Mouse (Mus musculus) heart, postnatal 25 days (tissue): Measurements from ENCODE around the gene Rab11a. TPM values are rescaled to one million over a fixed set of nuclear protein-coding genes. Genes with fewer than 3 reads are reported as not detected.
"Not testable (repeated sequence)": the region's sequence is repeated elsewhere in the genome, so short reads cannot be mapped to it uniquely, and the experiment has no call there.

ENCODE experiments used
- DNase-seq: peaks from one replicate; pipeline ENCODE4 v3.0.0; 2022; ENCODE audit warnings: low spot score
- intact Hi-C: fragments of 180-260 bp; cut with DNase I; formaldehyde crosslinking; loops from one replicate; pipeline ENCODE4 v1.15.1; 2025
- total RNA-seq, 2 experiments: library from RNA; stranded (reverse); gene quantifications; 2 replicates each; pipeline ENCODE4 v1.2.3; 2021

The Rab11a gene
- total RNA-seq, 2 experiments from 2014 or later: 170 to 191 TPM

DNA sequence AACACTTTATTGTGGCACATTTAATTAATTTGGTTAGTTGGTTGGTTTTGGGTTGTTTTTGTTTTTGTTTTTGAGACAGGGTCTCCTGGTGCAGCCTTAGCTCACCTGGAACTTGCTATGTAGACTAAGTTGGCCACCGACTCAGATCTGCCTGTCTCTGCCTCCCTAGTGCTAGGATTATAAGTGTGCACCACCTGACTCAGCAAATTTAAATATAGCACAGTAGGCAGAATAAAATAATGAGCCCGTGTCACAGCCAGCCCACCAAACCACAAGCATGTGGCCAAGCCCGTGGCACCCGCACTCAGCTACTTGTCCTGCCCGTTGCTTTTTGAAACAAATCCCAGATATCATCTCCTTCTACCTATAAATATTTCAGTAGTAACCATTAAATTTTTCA is 15.0 kb upstream of the Rab11a start:
- no peak for DNase-seq
- intact Hi-C loops: no loop called here

DNA sequence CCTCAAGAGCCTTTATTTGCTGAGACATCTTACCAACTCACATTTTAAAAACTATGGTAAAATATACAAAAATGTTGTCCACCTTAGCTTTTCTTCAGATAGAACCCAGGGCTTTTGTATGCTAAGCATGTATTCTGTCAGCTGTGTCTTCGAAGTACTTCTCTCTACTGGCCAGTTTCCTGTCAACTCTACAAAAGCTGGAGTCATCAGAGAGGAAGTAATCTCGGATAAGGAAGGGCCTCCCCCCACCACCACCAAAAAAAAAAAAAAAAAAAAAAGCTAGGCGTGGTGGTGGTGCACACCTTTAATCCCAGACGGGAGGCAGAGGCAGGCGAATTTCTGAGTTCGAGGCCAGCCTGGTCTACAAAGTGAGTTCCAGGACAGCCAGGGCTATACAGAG is 11.8 kb upstream of the Rab11a start:
- DNase-seq: no peak
- intact Hi-C loops: no loop called here

DNA sequence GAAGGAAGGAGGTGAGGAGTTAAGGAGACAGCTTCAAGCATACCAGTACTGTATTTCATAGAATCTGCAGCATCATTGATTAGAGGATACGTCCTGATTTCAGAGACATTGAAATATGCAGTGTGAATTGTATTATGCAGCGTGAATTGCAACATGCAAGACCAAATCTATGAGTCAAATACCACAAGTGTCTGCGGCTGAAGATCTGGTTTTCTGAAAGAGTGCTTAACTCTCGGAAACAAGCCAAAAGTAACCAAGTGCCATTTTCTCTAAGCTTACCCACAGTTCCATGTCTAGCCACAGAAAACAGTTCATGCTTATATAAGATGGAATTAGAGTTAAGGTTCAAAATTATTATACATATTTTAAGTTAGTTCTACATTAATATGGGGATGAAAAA is 10.2 kb upstream of the Rab11a start:
- DNase-seq: no peak
- intact Hi-C loops: no loop called here

DNA sequence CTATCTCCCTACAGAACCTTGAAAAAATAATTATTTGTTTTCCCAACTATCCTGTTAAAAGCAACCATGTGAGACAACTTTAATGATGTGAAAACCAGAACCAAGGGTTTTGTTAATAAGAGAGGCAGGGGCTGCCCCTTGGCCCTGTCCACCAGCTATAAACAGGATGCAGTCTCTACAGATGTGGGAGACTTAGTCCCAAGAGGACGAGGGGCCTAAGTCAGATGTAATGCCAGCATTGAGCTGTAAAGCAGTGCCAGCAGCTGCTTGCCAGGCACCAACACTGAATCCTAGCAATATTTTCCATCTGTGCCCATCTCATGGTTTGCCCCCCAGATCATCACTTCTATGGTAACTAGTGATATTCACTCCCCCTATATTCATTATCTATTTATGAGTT is 4.9 kb upstream of the Rab11a start:
- no peak for DNase-seq
- intact Hi-C loops: no loop called here

DNA sequence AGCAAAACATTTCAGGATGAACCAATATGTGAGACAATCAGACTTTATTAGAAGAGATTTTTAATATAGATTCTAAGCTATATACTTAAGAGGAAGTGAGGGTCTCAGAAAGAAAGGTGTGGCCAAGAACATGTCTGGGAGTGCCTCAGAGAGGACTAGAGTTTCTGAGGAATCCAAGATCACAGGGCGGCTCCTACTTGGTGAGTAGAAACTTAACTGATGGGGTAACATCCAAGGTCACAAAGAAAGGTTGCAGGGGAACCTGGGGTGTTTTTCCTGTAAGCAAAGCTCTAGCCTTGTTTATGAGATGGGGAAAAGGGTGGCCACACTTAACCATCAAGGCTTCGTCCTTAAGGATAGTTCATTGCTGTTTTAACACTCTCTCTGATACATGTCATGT is 1.4 kb upstream of the Rab11a start:
- no peak for DNase-seq
- intact Hi-C loops: loop anchor here (5.0 kb wide), 1 partner anchor 73 kb away; the partner anchor contains the start of gene Dennd4a

DNA sequence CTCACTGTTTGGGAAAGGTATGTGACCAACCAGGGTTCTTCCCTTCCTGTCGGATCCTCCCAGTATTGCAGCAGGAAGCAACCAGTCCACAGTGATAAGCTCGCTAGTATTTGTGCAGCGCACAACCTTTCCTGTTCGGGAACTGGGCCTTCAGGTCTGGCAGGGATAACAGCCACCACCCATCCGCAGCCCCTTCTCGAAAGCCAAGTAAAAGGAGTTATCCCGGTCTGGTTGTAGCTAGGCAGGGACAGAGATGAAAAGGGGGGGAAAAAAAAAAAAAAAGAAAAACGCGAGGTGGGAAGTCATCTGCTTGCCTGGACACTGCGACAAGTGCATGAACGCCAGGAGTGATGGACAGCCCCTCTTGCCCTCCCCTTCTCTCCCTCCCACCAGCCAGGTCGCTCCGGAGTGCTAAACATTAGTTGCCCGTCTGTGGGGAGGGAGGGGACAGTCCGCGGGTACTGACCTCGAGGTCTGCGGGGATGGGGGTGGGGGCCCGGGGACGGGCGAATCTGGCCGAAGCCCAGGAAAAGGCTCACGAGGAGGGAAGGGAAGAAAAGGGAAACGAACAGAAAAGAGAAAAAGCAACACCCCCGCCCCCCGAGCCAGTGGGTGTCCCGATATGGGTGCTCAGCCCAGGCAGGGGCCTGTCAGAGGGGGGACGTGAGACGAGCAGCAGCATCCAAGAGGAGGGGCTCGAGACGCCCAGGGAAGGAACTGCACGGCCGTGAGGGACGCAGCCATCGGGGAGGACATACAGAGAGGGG is 736 bp downstream of the Rab11a start:
- intact Hi-C loops: loop anchor here (5.0 kb wide), 1 partner anchor 75 kb away; the partner anchor contains the start of gene Dennd4a
- peak; percentile 77 for DNase-seq

DNA sequence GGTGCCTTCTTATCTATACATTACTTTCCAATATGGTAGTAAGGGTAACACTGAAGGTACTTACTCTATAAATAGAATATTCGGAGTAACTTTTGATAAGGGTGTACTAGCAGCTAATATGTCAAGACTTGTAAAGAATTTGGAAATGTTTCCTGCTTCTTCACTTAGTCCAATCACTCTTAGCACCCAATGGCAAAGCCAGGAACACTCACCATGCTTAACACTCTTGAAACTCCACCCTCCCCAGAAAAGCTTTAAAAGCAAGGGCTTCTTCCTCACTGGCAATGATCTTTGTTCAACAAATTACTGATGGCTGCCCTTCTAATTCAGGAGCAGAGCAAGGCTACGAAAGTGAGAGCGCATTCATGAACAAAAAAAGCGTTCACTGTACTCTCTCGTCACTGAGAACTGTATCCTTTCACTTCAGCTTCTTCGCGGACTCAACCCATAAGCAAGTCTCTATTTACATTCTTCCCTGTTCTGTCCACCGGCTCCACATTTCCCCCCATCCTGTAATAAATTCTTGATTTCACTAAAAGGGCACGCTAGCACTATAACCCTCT is 1.4 kb downstream of the Rab11a start:
- intact Hi-C loops: loop anchor here (5.0 kb wide), 1 partner anchor 76 kb away; the partner anchor contains the start of gene Dennd4a

DNA sequence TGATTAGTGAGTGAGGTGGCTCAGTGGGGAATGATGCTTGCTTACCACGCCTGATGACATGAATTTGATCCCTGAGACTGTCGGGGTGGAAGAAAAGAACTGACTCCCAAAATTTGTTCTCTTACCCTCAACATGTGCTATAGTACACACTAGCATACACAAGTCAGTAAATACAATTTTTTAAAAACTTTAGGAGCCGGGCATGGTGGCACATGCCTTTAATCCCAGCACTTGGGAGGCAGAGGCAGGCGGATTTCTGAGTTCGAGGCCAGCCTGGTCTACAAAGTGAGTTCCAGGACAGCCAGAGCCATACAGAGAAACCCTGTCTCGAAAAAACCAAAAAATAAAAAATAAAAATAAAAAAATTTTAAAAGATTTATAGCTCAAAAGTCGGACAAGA is 2.6 kb downstream of the Rab11a start:
- intact Hi-C loops: loop anchor here (5.0 kb wide), 1 partner anchor 77 kb away; the partner anchor contains the start of gene Dennd4a
- DNase-seq: not testable (repeated sequence)

More for the DNA sequence above, 1.4 kb downstream of the Rab11a start:
- no peak for DNase-seq

DNA sequence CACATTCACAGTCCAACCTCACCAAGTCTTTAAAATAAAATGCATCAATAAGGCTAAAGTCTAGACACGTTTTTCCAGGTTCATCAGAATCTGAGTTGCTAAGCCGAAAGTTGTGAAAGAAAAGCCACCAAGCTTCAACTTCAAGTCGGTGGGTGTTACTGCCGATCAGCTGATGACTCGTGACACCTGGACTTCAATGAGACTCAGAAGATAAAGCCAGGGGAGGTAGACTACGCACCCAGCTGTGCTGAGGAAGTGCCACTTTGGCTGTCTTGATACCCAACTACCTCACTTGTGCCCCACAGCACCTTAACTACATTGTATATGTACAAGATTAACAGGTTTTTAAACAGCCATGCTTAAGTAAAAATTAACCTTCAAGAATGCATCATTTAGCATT is 3.4 kb downstream of the Rab11a start:
- intact Hi-C loops: no loop called here
- DNase-seq: no peak

DNA sequence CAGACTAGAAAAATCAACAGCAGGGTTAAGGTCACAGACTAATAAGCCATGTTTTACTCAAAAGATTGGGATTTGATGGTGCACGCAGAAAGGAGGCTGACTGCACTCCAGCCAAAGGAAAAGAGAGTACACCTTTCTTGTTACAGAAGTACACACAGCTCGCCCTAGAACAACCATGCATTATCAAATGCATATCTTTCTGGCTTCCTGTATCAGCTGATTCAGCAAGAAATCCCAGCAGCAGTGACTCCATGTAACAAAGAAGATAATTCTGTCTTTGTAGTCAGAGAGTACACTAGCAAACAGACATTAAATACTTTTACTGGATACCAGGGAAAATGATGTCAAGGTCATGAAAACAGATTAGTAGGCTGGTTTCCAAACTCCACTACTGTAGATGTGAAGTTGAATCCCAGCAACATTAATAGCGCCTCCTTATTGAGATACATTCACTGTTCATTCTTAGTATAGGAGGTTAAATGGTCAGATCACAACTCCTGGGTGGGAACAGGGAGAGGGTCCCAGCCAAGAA is 6.5 kb downstream of the Rab11a start:
- no peak for DNase-seq
- intact Hi-C loops: no loop called here

DNA sequence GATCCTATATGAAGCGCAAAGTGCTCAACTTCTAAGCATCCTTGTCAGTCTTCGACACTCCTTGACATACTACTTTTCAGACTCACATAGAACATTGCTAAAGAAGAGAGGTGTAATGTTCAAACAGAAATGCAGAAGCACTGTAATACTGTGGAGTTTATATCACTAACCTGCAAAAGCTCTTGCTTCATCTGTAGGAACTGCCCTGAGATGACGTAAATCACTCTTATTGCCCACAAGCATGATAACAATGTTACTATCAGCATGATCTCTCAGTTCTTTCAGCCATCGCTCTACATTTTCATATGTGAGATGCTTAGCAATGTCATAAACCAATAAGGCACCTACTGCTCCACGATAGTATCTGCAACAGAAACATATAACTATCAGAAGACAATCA is 11.1 kb downstream of the Rab11a start:
- no peak for DNase-seq
- intact Hi-C loops: no loop called here

DNA sequence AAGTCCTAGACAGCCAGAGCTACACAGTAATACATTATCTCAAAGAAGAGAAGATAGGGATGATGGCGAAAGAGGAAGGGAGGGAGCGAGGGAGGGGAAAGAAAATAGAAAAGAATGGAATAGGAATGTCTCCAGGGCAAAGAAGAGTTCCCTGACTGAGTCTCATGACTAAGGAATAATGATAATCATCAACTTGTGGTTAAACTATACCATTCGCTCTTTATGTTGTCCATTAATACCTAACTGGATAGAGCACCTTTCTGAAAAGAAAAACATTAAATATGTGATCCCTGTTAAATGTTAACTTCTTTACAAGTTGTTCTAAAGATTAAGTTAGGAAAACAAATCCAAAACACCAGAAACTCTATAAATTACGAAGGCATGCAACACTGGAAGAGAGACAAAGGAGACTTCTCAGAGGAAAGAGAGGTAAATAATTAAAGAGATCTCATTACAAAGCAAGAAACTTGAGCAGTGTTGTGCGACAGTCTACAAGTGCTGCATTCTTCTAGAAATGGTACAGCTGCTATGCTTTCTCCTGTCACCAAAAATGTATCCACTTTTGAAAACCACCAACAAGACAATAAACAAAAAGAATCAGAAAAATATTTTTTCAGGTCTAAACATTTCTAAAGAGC is 17.9 kb downstream of the Rab11a start:
- intact Hi-C loops: no loop called here
- DNase-seq: no peak

DNA sequence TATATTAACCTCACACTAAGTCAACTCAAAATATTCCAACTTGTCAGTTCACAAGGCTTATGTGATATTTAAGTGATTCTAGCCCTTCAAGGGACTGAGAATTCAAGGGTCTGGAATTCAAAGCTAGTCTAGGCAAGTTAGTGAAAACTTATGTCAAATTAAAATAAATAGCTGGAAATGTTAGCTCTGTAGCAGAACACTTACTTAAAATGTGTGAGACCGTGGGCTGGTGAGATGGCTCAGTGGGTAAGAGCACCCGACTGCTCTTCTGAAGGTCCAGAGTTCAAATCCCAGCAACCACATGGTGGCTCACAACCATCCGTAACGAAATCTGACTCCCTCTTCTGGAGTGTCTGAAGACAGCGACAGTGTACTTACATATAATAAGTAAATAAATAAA is 27.3 kb downstream of the Rab11a start:
- DNase-seq, intact Hi-C loops: not testable (repeated sequence)

DNA sequence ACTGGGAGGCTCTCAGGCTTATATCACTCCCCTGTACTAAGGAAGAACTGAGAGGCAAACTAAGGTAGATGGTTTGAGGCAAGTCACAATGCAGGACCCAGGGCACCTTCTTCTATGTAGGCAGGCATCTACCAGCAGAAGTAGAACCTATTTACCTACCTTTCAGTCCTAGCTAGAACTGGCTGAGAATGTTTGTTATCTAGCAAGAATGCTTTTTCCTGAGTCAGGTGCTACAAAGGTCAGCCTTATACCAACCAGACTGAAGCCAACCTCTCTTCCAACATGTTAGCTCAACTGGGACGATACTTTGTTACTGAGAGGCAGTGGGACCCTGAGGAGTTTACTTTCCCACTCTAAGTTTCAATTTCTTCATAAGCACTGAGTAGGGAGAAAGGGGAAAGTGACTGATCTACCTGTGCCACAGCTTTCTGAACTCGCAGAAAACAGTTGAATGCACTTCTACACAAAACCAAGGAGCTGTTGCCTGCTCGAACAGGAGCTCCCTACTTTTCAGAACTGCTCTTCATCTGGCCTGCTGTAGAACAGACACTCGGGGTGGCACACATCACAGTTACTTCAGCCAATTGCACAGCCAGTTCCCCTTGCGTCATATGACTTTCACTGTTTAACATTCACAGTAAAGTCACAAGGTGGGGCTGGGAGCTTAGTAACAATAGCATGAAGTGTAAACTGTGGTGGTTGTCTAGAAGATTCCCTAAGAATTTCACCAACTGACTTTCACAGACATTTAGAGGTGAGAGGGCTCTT is 33.3 kb downstream of the Rab11a start:
- intact Hi-C loops: no loop called here
- DNase-seq: no peak

DNA sequence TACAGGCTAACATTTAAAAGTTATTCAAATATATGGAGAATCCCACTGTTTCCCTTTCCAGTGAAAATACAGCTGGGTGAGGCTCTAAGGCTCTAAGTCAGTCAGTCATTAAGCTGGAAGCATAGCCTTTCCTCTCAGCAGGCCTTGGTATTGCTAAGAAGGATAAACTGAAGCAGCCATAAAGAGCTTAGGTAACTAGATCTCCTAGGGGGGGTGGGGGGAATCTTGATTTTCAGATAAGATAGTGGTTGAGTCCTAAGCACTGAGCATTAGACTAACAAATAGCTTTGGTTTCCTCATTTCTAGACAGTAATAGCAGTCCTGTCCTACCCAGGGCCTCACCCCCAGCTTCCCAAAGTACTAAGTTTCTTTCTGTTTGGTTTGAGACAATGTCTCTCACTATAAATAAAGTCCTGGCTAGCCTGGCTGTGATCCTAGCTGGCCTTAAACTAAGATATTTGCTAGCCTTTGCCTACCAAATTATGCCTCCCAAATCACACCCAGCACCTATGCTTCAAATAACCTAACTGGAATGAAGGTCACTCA is 34.1 kb downstream of the Rab11a start:
- intact Hi-C loops: no loop called here
- DNase-seq: no peak

DNA sequence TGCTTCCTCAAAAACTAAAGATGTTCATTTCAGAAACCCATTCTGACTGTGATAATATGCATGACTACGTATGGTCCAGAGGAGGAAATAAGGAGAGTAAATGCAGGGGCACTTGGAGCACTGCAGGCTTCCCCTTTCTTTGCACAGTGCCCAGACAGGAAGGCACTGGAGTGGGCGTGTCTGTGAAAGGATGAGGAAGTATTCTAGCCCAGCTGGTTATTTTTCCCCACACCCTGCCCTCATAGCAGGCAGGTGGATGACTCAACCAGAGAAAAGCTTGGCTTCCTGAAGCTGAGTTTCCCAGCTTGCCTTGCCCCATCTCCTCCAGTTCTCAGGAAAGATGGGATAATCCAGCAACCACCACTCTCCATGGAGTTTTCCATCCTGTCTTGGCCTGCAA is 34.6 kb downstream of the Rab11a start:
- DNase-seq: peak; percentile 36
- intact Hi-C loops: no loop called here

DNA sequence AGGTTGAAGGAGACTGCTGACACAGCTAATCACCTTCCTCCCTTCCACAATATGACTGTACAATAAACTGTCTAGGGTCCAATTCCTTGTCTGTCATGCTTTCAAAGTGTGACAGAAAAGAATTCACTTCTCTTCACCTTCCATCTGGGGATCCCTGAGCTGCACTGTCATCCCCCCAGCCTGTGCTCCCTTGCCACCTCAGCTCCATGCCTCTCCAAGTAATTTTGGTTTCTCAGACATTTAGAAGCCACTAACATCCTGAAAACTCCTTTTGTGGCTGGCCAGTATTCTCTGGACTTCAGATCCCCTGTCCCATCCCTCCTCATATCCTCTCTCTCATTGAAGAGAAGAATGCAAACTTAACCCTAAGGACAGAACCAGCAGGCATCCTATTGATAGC is 35.2 kb downstream of the Rab11a start:
- intact Hi-C loops: no loop called here

DNA sequence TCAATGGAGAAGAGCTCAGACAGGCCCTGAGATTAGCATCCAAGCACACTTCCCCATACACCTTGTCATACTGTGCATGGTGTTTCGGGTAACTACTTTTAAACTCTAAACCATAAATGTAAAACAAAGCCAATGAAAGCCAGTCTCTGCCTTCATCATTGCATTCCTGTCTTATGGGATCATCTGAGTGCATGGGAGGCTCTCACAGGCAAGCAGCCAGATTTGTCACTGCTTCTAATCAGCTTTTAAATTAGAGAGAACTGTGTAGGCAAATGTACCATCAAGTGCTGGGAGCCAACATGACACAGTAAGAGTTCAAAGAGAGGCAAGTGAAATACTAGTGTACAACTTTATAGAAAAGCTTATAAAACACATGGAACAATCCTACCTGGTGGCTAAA is 35.9 kb downstream of the Rab11a start:
- DNase-seq: no peak
- intact Hi-C loops: no loop called here

More for the DNA sequence above, 35.2 kb downstream of the Rab11a start:
- DNase-seq: no peak

DNA sequence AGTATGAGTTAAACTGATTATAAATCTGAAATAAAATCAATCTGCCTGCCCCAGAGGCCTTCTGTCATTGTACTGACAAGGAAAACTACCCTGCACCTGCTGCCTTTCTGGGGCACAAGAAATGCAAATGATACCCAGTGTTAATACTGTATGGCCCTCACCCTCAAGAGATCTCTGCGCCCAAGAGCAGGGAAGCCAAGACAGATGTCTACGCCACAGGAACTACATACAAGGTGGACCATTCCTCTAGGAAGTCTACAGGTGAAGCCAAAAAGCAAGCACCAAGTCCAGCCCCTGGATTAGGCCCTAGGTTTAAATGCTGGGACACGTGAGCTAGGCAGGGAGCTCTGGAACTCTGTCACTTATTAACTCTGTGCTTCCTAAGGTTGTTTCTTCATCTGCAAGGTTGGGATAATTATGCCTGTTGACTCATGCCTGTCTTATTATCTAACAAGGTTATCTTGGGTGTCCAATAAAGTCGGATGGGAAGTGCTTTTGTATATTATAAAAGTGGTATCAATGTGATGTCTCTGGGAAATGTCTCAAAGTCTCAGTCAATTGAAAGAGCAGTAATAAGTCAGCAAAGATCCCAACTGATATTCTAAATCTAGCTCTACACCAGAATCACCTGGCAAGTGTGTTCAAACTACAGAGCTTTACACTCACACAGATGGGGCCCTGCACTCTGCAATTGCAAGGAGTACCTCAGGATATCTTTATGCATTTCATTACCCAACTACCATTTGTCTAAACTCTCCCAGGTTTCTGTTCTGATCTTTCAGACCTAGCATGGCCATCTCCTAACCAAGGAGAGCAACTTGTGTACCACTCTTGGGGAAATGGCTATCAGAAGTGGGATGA is 36.9 kb downstream of the Rab11a start:
- intact Hi-C loops: no loop called here
- DNase-seq: no peak
